Comparison of ENCODE assay signal across 8 mouse cellular contexts in genomic region chr13:20090711-20091603, GRCm38 (mm10). TPM values are rescaled to one million over a fixed set of nuclear protein-coding genes. Genes with fewer than 3 reads are reported as not detected.
DNase-seq lines count a peak whose midpoint lies in the region; TF ChIP-seq lines count a peak whose summit lies in the region.

No protein-coding gene starts in this region.

- no peak for TF ChIP-seq POLR2A in embryonic fibroblast, embryonic 13.5 days (IDR thresholded peaks at IDR 0.05; ENCODE audit: low read depth, low read length)

- no peaks in the 10 kb centered on the region for H3K4me1 ChIP-seq in embryonic fibroblast, embryonic 13.5 days (ENCODE audit: control insufficient read depth, insufficient read depth, low read length)

- intact Hi-C loops in heart, postnatal 14 days (cut with DNase I), result loop anchor here (5.0 kb wide), 2 partner anchors 181 to 201 kb away; no protein-coding TSS in a partner anchor

- no peak overlapping the region for H3K27ac ChIP-seq in embryonic fibroblast, embryonic 13.5 days (ENCODE audit: insufficient read depth, low read length)

- TF ChIP-seq CTCF in embryonic fibroblast, embryonic 13.5 days (IDR thresholded peaks at IDR 0.05; ENCODE audit: borderline replicate concordance, insufficient read depth, low read length), result no peak

- peak; percentile 72 to 77 for DNase-seq in B cell, adult 2 months
- DNase-seq in adrenal gland, postnatal 36 days, result peak; percentile 56 to 72
- peak; percentile 54 to 67 for DNase-seq in heart, postnatal 14 days
- peak; percentile 36 to 43 for DNase-seq in layer of hippocampus, postnatal 14 days (ENCODE audit: low spot score in 2 of 2)
- DNase-seq in lung, postnatal 25 days (ENCODE audit: low spot score), result peak; percentile 49
- peak; percentile 71 for DNase-seq in retina, embryonic 14.5 days (ENCODE audit: low spot score)
- peak; percentile 78 for DNase-seq in thymus, postnatal 36 days

- peak overlapping the region; percentile 60 for H3K4me3 ChIP-seq in embryonic fibroblast, embryonic 13.5 days (ENCODE audit: insufficient read depth, low read length)

RNA-seq across cellular contexts. Expression of gene Elmo1, which starts 0.6 kb away (rescaled TPM):
- 10 to 100 TPM; 13.0 to 16.5 TPM for total RNA-seq in adrenal gland, postnatal 36 days (2021)
- 1.6 and 4.8 TPM in 2 replicates for polyA plus RNA-seq in embryonic fibroblast, embryonic 13.5 days (2011; ENCODE audit: insufficient read length, low read depth, missing spikeins)
- 10 to 100 TPM; 16.4 to 17.1 TPM for total RNA-seq in heart, postnatal 14 days (2021)
- total RNA-seq in layer of hippocampus, postnatal 14 days (2021), result 10 to 100 TPM; 28.5 to 36.9 TPM
